Mouse (Mus musculus): ENCODE data around the gene Dtnb.

- peak; percentile 92 for TF ChIP-seq CTCF (IDR thresholded peaks at IDR 0.05; ENCODE audit: control insufficient read depth, insufficient read depth, insufficient read length)
- TF ChIP-seq MYOG (IDR thresholded peaks at IDR 0.05; ENCODE audit: control insufficient read depth, extremely low read depth, insufficient read length), result no peak
- no peak for TF ChIP-seq USF1 (IDR thresholded peaks at IDR 0.05; ENCODE audit: low read depth)
- TF ChIP-seq CEBPB (IDR thresholded peaks at IDR 0.05; ENCODE audit: low read depth), result no peak
- no peak for TF ChIP-seq MYOD1 (IDR thresholded peaks at IDR 0.05; ENCODE audit: control insufficient read depth, insufficient read length, low read depth)
- TF ChIP-seq MAX (IDR thresholded peaks at IDR 0.05), result no peak
- TF ChIP-seq FOSL1 (IDR thresholded peaks at IDR 0.05; ENCODE audit: insufficient read depth, low read length, poor library complexity, severe bottlenecking), result no peak
Observed at GRCm38 (mm10) chr12:3781482-3781881, 209.3 kb downstream of the Dtnb start.

Data from C2C12 (cell line).